Mouse (Mus musculus) regulatory T cell (primary cell): ENCODE results near the gene Gm20696.

Source experiments
- in situ Hi-C: fragments of 300-600 bp; cut with MboI, MseI; formaldehyde crosslinking; loops from one replicate; pipeline ENCODE4 v1.15.1; 2025; ENCODE audit warnings: high pct_unique_total_duplicates

The Gm20696 gene

GRCm38 (mm10) chr6:99301923-99302322 is 364.7 kb downstream of the Gm20696 start:
- in situ Hi-C loops = no loop called here

DNA sequence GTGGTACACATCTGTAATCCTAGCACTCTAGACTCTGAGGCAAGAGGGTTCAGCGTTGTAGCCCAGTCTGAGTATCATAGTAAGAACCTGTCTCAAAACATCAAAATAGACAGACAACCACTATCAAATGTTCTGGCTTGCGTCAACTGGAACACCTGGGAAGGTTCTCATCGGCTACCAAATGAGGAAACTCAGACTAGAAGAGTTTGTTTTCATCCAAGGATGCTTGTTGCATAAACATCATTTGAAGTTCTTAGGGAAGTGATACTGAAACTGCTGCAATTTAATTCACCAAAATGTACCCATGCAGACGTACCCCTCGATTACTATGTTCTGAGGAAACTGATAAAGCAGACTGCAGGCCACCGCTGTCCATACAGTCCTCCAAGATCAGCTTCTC is 366.4 kb downstream of the Gm20696 start:
- in situ Hi-C loops = no loop called here

GRCm38 (mm10) chr6:99299196-99299595 is 367.4 kb downstream of the Gm20696 start:
- in situ Hi-C loops = no loop called here

GRCm38 (mm10) chr6:99297535-99297934 is 369.1 kb downstream of the Gm20696 start:
- in situ Hi-C loops = no loop called here

DNA sequence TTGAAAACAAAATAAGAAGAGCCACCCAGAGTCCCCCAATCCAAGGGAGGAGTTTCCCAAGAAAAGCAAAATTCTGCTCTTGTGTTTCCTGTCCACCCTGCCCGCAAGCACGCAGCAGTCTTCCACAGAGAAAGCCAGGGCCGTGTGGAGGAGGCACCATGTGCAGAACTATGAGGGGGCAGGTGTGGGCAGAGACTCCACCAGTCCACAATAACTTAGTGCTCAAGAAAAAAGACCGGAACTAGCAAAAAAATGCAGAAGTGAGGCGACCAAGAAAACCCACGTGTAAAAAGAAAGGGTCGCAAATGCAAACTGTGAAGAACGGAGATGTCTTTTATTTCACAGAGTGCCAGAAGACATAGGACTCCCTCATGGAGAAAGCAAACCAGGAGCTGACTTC is 371.1 kb downstream of the Gm20696 start:
- in situ Hi-C loops = no loop called here

GRCm38 (mm10) chr6:99289220-99289619 is 377.4 kb downstream of the Gm20696 start:
- in situ Hi-C loops = loop anchor here (10.0 kb wide), 1 partner anchor 1974 kb away; no protein-coding TSS in a partner anchor

DNA sequence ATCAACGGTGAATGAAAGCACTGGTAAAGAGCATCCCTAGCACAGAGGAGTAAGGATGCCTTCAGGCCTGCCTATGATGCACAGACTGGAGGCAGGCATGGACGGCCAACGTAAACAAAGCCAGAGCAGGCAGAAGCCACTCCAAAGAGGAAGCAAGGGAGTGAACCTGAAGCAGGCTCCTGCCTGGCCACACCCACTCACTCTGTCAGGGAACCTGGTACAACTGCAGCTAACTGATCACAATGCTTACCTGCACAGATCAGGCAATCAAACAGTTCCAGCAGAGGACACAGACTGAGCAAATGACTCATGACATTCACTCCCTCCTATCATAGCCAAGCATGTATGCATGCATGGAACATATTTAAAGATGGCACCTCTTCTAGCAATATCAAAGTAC is 381.6 kb downstream of the Gm20696 start:
- in situ Hi-C loops = loop anchor here (10.0 kb wide), 1 partner anchor 1970 kb away; no protein-coding TSS in a partner anchor

GRCm38 (mm10) chr6:99284019-99284418 is 382.6 kb downstream of the Gm20696 start:
- in situ Hi-C loops = loop anchor here (10.0 kb wide), 1 partner anchor 1969 kb away; no protein-coding TSS in a partner anchor

GRCm38 (mm10) chr6:99282866-99283657 is 383.5 kb downstream of the Gm20696 start:
- in situ Hi-C loops = loop anchor here (10.0 kb wide), 1 partner anchor 1968 kb away; no protein-coding TSS in a partner anchor

DNA sequence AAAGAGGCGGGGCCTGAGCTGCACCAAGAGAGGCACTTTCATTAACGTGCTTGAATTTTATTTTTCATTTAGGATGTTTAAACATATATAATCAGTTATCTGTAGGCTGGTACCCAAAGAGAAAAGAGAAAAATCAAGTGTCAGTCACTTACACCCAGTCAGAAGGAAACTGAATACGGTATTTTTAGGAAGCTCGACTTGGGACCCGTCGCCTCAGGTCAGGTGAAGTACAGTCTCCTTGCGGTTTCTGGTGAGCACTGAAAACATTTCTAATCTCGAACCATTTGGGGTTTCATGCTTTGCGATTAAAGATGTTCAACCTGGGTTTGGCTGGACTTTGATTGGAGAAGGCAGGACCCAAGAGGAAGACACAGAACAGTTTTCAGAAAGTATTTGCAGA is 385.2 kb downstream of the Gm20696 start:
- in situ Hi-C loops = loop anchor here (10.0 kb wide), 1 partner anchor 1967 kb away; no protein-coding TSS in a partner anchor

GRCm38 (mm10) chr6:99280619-99281018 is 386.0 kb downstream of the Gm20696 start:
- in situ Hi-C loops = loop anchor here (10.0 kb wide), 1 partner anchor 1966 kb away; no protein-coding TSS in a partner anchor

DNA sequence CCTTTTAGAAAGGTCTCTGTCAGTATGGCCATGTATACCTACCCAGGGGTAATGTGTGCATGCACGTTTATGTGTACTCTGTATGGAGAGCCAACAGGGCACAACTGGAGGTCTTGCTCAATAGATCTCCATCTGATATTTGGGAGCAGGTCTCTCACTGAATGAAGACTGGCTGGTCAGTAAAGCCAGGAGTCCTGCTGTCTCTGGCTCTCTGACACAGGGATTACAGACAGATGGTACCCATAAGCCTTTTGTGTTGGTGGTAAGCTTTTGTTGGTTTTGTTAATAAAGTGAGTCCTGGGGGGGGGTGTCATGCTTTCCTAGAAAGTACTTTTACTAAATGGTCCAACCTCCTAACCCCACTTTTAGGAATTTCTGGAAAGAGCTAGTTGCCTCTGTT is 389.3 kb downstream of the Gm20696 start:
- in situ Hi-C loops = loop anchor here (5.0 kb wide), 1 partner anchor 105 kb away; no protein-coding TSS in a partner anchor

- in situ Hi-C loops = loop anchor here (5.0 kb wide), 1 partner anchor 106 kb away; no protein-coding TSS in a partner anchor
Measured at GRCm38 (mm10) chr6:99276297-99276653, 390.3 kb downstream of the Gm20696 start.

DNA sequence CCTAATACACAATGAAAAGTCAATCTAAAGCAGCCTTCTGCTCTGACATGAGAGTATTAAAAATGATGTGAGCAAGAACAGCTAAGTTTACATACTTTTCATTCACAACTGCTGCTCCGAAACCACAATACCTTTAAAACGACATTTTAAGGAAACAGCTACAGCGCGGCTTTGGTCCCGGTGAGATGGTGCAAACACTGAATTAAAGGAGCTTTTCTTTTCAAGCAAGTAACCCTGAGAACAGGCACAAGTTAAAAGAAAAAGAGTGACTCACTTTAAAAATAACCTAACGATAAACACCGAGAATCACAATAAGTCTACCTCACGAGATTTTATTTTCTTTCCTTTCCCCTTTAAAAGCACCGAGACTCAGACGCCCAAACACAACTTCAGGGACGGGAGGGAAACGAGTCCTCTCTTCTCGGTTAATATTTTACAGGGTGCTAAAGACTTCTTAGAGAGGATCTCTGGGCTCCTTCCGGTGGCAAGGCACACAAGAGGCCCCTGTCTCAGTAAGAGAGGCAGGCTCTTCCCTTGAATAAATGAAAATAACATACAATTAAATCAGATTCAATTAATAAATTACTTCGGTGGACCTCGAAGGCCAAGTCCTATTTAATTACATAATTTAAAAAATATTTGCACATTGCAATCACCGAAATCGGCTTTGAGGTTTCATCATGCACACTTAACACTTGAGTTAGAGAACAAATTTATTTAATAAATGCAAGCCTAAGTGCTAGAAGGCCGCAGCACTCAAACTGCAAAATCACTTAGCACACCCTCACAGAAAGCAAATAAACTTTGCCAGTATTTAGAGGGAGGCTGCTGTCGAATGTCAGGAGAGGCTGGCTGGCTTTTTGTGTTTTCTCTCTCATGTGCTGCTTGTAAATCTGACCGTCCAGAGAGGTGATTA is 391.0 kb downstream of the Gm20696 start:
- in situ Hi-C loops = loop anchor here (5.0 kb wide), 1 partner anchor 107 kb away; no protein-coding TSS in a partner anchor

DNA sequence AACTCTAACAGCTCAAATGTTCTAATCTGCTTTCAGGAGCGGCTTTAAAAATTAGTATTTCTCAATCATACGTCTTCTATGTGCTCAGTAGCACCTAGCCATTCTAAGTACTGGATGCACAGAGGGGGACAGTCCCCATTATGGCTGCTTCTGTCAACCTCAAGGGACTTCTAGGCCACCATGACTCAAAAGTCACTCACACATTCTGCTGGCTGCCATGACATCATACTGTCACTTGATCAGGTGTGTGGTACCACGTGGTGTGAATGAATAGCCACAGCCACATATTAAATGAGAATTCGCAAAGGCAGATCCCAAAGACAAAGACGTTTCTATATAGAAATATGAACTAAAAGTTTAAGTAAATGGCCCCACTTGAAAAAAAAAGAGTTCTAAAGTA is 391.9 kb downstream of the Gm20696 start:
- in situ Hi-C loops = loop anchor here (5.0 kb wide), 1 partner anchor 108 kb away; no protein-coding TSS in a partner anchor

GRCm38 (mm10) chr6:99274222-99274621 is 392.4 kb downstream of the Gm20696 start:
- in situ Hi-C loops = no loop called here

DNA sequence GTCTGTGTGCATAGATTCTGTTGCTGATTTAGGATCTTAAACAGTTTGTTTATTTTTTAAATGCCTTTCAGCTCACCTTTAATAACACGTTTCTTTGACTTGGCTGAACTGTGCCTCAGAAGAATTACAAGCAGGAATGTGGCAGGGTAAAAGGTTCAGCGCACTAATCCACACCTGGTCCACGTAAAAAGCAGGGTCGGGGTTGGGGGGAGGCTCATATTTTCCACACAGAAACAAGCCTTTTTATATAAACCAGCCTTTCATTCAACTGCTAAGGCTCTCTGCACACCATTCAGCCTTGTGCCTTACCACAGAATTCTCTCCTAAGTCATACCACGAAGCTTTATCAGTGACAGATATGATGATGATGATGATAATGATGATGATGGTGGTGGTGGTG is 393.4 kb downstream of the Gm20696 start:
- in situ Hi-C loops = no loop called here

- in situ Hi-C loops = no loop called here
Measured at GRCm38 (mm10) chr6:99272174-99272573, 394.4 kb downstream of the Gm20696 start.

- in situ Hi-C loops = no loop called here
Measured at GRCm38 (mm10) chr6:99271741-99272140, 394.9 kb downstream of the Gm20696 start.

GRCm38 (mm10) chr6:99269921-99270320 is 396.7 kb downstream of the Gm20696 start:
- in situ Hi-C loops = loop anchor here (10.0 kb wide), 1 partner anchor 165 kb away; no protein-coding TSS in a partner anchor

DNA sequence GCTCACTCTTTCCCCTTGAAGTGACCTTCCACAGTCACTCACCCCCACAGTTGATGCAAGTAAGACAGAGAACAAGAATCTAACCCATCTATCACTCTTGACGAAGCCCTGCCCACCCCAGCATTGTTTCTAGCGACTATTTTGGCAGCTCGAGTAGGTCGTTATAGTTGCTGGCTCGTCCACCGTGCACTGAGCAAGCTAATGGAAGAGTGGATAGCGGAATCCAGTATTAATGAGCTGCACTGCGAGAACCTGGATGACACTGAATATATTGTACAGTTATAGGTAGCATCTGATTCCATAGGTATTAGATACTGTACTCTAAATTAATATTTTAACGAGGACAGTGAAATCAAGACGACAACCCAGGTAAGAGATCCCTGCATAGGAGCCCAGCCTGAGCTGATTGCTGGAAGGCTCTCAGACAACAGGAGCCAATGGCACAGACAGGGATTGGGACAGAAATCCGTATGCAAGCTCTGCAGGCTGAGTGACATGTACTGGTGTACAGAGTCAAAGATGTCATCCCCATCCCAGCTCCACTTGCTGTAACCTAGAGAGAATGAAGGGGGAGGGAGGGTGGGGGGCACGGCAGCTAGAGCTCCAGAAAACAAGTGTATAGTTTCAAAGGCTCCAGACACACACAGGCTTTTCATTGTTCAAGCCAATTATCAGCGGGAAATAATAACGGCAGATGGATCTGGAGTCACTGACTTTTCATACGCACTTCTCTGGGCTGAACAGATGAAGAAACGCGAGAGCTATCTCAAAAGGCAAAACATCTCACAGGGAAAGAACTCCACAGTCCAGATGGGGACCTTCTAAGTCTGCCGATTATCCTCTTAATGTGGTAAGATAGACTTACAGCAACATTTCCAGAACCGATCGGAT is 398.2 kb downstream of the Gm20696 start:
- in situ Hi-C loops = loop anchor here (10.0 kb wide), 1 partner anchor 166 kb away; no protein-coding TSS in a partner anchor
